Mouse (Mus musculus) hindbrain, postnatal 0 days (tissue): ENCODE data around the gene Lhx1. TPM values are rescaled to one million over a fixed set of nuclear protein-coding genes. Genes with fewer than 3 reads are reported as not detected.

ENCODE experiments used
- ATAC-seq: fragments of 200-750 bp; cut with Nextera tagmentation; 2 replicates; pipeline ENCODE4 v1.8.0; 2017; ENCODE audit warnings: mild to moderate bottlenecking, moderate TSS enrichment, moderate library complexity
- DNase-seq: peaks from one replicate; pipeline ENCODE4 v3.0.0-alpha.2; 2015; ENCODE audit warnings: low spot score
- H3K27ac ChIP-seq: fragments of 300-500 bp; sonication (generic); 2 replicates; pipeline ENCODE4 v1.5.1; 2014; ENCODE audit warnings: mild to moderate bottlenecking
- H3K27me3 ChIP-seq: fragments of 300-500 bp; sonication (generic); 2 replicates; pipeline ENCODE4 v1.6.1; 2014; ENCODE audit warnings: low read length, mixed read lengths; ENCODE audit not compliant: insufficient read depth
- H3K36me3 ChIP-seq: fragments of 300-500 bp; sonication (generic); 2 replicates; pipeline ENCODE4 v1.6.1; 2014; ENCODE audit warnings: low read length, mixed read lengths; ENCODE audit not compliant: insufficient read depth
- H3K4me1 ChIP-seq: fragments of 300-500 bp; sonication (generic); 2 replicates; pipeline ENCODE4 v1.6.1; 2014; ENCODE audit warnings: antibody characterized with exemption, low read length, mixed read lengths; ENCODE audit not compliant: insufficient read depth
- H3K4me2 ChIP-seq: fragments of 300-500 bp; sonication (generic); 2 replicates; pipeline ENCODE4 v1.6.1; 2014; ENCODE audit warnings: low read depth, mild to moderate bottlenecking, low read length, moderate library complexity, mixed read lengths
- H3K4me3 ChIP-seq: fragments of 300-500 bp; sonication (generic); 2 replicates; pipeline ENCODE4 v1.5.1; 2014; ENCODE audit warnings: low read length
- H3K9ac ChIP-seq: fragments of 300-500 bp; sonication (generic); replicated peaks from 2 replicates; pipeline ENCODE4 v1.6.1; 2014; ENCODE audit warnings: mild to moderate bottlenecking, low read length, moderate library complexity, mixed read lengths
- H3K9me3 ChIP-seq: fragments of 300-500 bp; sonication (generic); 2 replicates; pipeline ENCODE4 v1.6.1; 2016; ENCODE audit warnings: low read length, mixed read lengths
- CTCF ChIP-seq: IDR thresholded peaks from 2 replicates; pipeline ENCODE4 v1.5.1; 2016; ENCODE audit warnings: antibody characterized with exemption, control low read depth, low read depth
- WGBS: fragments of 180-500 bp; shearing (Covaris S2); extraction: QIAGEN DNeasy Blood & Tissue Kit; methylation state at CpG from one replicate; pipeline ENCODE4 v1.1.7; 2014; 5-methylcytosine and 5-hydroxymethylcytosine counted together
- polyA plus RNA-seq: library from polyadenylated mRNA; unstranded; fragments of >200 nt; fragmentation: Nextera tagmentation; extraction: Ambion mirVana; gene quantifications from 2 replicates; pipeline ENCODE4 v1.2.1, GENCODE M21; 2015
- total RNA-seq: library from RNA; depleted of rRNA; stranded (reverse); fragments of >200 nt; gene quantifications from 2 replicates; pipeline ENCODE4 v1.2.3, GENCODE M21; 2014

Lhx1 gene
- total and polyA plus RNA-seq, 2 experiments from 2014 or later, result 28.9 to 52.0 TPM

DNA sequence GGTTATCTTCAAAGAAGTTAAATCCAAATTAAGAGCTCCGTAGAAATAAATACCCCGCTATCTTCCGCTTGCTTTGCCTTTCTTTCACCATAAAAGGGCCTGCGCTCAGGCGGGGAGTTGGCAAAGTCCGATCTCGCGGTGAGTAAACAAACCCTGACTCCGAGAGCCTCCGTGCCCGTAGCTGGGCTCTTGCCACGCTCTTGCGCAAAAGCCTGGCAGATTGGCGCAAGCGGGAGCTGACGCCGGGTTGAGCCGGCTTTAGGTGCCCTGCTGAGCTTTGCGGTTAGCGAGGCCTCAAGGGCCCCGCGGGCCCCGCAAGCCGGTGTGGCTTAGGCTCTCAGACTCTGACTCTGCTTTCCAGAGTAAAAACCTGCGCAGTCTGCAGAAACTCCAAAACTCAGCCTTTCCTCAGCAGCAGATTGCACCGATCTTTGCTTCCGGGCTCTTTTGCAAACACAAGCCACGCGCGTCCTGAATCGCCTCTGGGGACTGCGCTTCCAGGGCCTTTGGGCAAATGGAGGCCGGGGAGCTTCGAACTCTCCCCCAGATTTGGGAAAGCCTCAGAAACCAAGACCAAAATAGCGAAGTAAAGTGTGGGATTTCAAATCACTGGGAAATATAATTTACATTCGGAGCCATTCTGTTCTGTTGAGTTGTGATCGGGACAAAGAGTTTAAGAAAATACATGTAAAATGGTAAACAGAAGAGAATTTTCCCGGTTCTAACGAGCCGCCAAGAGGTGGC, 2.6 kb downstream of the Lhx1 start:
- H3K9ac ChIP-seq, result peak overlapping the region; percentile 69
- H3K9me3 ChIP-seq, result no peaks in the 10 kb centered on the region
- H3K27me3 ChIP-seq, result peaks cover 27% of the 10 kb centered on the region
- peak overlapping the region; percentile 56 for H3K4me3 ChIP-seq
- no peaks in the 10 kb centered on the region for H3K36me3 ChIP-seq
- TF ChIP-seq CTCF, result no peak
- H3K27ac ChIP-seq, result peak overlapping the region; percentile 77
- peaks cover 4% of the 10 kb centered on the region; the same call in 1 of the 2 replicates for H3K4me1 ChIP-seq
- 1% methylated on average over 40 of the region's 40 CpGs for WGBS
- ATAC-seq (0 out of 2 replicates have a peak, but pooled peaks have one; percentile 24), DNase-seq (peak; percentile 75)
- peak overlapping the region; percentile 68 for H3K4me2 ChIP-seq

- DNase-seq, result no peak
- Histone ChIP-seq H3K4me2 (peak overlapping the region; percentile 68), H3K4me3 (peak overlapping the region; percentile 56), H3K9me3 (no peaks in the 10 kb centered on the region), H3K4me1 (peaks cover 4% of the 10 kb centered on the region; the same call in 1 of the 2 replicates), H3K36me3 (no peaks in the 10 kb centered on the region), H3K27ac (peak overlapping the region; percentile 77), H3K9ac (peak overlapping the region; percentile 69), H3K27me3 (peaks cover 23% of the 10 kb centered on the region)
- no peak for TF ChIP-seq CTCF
- ATAC-seq, result no peak
- WGBS, result 10% methylated on average over 24 of the region's 24 CpGs
Measured at GRCm38 (mm10) chr11:84521751-84522299, 3.5 kb downstream of the Lhx1 start.

GRCm38 (mm10) chr11:84521071-84521390, 4.3 kb downstream of the Lhx1 start:
- Histone ChIP-seq H3K36me3 (no peaks in the 10 kb centered on the region), H3K4me1 (peaks cover 1% of the 10 kb centered on the region; the same call in 1 of the 2 replicates), H3K9ac (peak overlapping the region; percentile 69), H3K9me3 (no peaks in the 10 kb centered on the region), H3K4me3 (peak overlapping the region; percentile 56), H3K27me3 (peaks cover 25% of the 10 kb centered on the region), H3K27ac (peak overlapping the region; percentile 77), H3K4me2 (peak overlapping the region; percentile 68)
- no peak for TF ChIP-seq CTCF
- ATAC-seq (no peak), DNase-seq (no peak)
- WGBS, result 19% methylated on average over 3 of the region's 3 CpGs

GRCm38 (mm10) chr11:84520269-84521070, 4.9 kb downstream of the Lhx1 start:
- no peak for ATAC-seq

DNA sequence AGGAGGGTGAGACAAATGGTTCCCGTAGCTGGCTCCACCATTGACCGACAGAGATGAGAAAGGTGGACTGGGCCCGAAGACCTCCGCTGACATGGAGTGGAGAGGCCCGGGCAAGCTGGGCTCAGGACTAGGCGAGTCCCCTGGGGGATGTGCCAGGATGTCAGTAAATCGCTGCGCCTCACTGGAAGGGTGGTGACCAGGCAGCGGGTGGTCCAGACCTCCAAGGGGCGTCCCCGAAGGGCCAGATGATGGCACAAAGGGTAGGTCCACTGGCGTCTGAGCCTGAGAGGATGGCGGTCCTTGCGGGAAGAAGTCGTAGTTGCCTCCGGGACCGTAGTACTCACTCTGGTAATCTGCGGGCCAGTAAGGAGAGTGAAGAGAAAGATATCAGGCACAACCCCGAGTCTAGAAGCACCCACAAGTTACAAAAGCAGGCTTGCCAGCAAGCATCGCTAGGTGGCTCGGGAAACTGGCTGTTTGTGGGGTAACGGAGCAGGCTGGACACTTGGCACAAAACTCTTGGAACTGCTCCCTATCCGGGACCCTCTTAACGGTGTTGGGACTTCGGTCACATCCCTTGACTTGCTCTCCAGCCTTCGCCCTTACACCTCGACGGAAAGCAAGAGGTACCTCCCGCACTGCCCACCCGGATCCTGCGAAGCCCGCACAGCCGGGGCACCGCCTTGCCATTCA, 5.6 kb downstream of the Lhx1 start:
- Histone ChIP-seq H3K4me2 (peak overlapping the region; percentile 68), H3K9me3 (no peaks in the 10 kb centered on the region), H3K27ac (peak overlapping the region; percentile 77), H3K27me3 (peaks cover 37% of the 10 kb centered on the region), H3K9ac (peak overlapping the region; percentile 51), H3K4me1 (no peaks in the 10 kb centered on the region), H3K36me3 (no peaks in the 10 kb centered on the region), H3K4me3 (peak overlapping the region; percentile 56)
- DNase-seq, result no peak
- 6% methylated on average over 33 of the region's 34 CpGs for WGBS
- TF ChIP-seq CTCF, result no peak
- ATAC-seq, result no peak

More at GRCm38 (mm10) chr11:84520269-84521070, 4.9 kb downstream of the Lhx1 start:
- no peaks in the 10 kb centered on the region for H3K4me1 ChIP-seq
- no peaks in the 10 kb centered on the region for H3K9me3 ChIP-seq
- no peak for TF ChIP-seq CTCF
- H3K27me3 ChIP-seq, result peaks cover 30% of the 10 kb centered on the region
- 4% methylated on average over 31 of the region's 31 CpGs for WGBS
- H3K9ac ChIP-seq, result peak overlapping the region; percentile 69
- H3K36me3 ChIP-seq, result no peaks in the 10 kb centered on the region
- DNase-seq, result no peak
- peak overlapping the region; percentile 77 for H3K27ac ChIP-seq
- H3K4me3 ChIP-seq, result peak overlapping the region; percentile 56
- H3K4me2 ChIP-seq, result peak overlapping the region; percentile 68

DNA sequence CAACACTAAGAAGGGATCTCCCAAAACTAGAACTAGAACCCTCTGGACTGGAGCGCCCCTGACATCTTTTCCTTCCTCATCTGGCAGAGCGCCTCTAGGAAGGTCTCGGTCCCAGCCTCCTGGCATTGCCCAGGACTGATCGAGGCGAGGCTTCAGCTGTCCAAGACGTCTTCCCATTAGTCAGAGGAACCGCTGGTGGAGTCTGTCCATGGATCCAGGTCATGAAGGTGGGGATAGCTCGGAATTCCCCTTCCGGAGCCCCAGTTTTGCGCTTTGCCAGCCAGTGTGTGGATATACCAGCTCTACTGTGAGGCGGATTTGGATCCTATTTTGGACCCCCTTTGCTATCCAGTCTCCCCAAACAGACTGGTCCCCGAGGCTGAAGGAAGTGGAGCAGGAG, 6.3 kb downstream of the Lhx1 start:
- DNase-seq (no peak), ATAC-seq (no peak)
- H3K4me2 ChIP-seq, result peak overlapping the region; percentile 68
- H3K4me1 ChIP-seq, result 0 out of 2 replicates have a peak, but pooled peaks cover under 1% of the 10 kb centered on the region
- 17% methylated on average over 12 of the region's 12 CpGs for WGBS
- H3K4me3 ChIP-seq, result peak overlapping the region; percentile 56
- H3K36me3 ChIP-seq, result no peaks in the 10 kb centered on the region
- H3K9me3 ChIP-seq, result no peaks in the 10 kb centered on the region
- peaks cover 37% of the 10 kb centered on the region for H3K27me3 ChIP-seq
- peak overlapping the region; percentile 51 for H3K9ac ChIP-seq
- H3K27ac ChIP-seq, result peak overlapping the region; percentile 32; the same call in 1 of the 2 replicates
- TF ChIP-seq CTCF, result no peak
